Mouse (Mus musculus) CH12F3 (cell line): Measurements from ENCODE around the gene Park7.
"Not testable (repeated sequence)": the region's sequence is repeated elsewhere in the genome, so short reads cannot be mapped to it uniquely, and the experiment has no call there.

Experiments used
- in situ Hi-C: fragments of 300-500 bp; cut with MboI; formaldehyde crosslinking; loops from 2 replicates; pipeline ENCODE4 v1.14.3; 2020; ENCODE audit warnings: low sequenced_read_pairs

The Park7 gene

DNA sequence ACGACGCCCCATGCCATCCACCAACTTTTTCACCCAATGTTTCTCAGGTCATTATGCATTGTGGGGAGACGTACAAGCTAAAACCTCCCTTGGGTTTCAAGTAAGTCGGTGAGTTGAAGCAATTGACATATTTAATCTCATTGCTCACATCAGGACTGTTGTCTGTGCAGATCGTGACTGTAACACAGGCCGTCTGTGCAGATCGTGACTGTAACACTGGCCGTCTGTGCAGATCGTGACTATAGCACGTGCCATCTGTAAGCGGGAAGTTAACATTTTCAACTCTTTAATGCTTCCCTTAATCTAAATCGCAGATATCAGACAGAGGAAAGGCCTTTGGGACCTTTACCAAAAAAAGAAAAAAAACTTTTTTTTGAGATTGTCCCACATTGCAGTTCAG, 494 bp downstream of the Park7 start:
- in situ Hi-C loops: no loop called here

- in situ Hi-C loops: no loop called here
These were observed 3.9 kb downstream of the Park7 start for GRCm38 (mm10) chr4:150910164-150910951.

DNA sequence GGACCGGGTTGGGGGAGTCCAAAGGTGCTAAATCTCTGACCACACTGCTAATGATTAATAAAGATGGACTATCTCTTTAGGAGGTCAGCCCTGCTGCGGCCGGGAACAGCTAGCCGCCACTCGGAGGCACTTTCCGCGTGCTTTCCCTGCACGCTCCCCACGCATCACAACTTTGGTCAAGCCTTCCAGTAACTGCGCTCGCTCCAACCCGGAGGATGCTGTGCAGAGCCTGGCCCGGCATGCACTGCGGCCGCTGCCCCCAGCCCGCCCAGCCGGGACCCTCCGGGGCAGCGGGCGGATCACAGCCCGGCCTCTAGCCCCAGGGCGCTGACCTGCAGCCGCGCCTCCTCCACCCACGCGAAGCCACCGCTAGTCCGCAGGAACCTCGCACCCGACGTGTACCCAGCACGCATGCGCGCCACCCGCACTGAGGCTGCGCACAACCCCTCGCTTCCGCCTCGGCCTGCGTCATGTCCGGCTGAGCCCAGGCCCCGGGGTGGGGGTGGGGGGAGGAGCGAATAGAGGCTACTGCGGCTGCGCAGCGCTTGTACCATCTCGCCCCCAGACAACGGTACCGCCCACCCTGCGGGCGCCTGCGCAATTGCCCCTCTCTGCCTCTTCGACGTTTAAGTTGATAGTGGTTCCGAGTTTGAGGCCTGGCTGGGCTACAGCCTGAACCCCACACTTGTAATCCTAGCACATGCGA, 4.6 kb downstream of the Park7 start:
- in situ Hi-C loops: no loop called here

- in situ Hi-C loops: not testable (repeated sequence)
These were observed 5.7 kb downstream of the Park7 start for GRCm38 (mm10) chr4:150908512-150908911.

- in situ Hi-C loops: no loop called here
These were observed 7.1 kb downstream of the Park7 start for GRCm38 (mm10) chr4:150907099-150907498.

DNA sequence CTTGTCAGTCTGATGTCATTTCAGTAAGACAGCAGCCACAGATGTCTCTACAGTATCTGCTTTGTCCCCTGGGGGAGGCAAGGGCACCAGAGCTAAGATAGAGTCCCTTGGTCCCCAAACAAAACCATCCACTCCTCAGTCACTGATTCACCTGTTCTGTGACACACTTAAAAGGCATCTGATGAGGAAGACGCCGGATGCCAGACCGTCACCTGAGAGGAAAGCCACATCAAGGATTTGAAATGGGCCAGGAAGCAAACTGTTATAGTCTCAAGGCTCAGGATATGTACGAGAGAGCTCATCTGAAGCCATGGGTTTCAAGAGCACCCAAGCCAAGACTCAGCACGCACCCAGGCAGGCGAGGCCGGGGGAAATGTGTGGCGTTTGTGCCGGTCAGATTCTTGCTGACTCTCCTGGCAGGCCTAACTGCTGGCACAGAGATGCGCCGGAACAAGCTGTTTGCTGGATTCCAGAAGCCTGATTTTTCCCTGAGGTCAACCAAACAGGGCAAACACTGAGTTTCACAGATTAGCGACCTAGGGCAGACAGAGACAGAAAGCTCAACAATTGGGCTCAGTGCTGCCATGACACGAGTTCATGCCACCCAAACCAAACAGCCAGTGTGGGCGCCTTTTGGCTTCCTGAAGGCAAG, 11.0 kb downstream of the Park7 start:
- in situ Hi-C loops: no loop called here

DNA sequence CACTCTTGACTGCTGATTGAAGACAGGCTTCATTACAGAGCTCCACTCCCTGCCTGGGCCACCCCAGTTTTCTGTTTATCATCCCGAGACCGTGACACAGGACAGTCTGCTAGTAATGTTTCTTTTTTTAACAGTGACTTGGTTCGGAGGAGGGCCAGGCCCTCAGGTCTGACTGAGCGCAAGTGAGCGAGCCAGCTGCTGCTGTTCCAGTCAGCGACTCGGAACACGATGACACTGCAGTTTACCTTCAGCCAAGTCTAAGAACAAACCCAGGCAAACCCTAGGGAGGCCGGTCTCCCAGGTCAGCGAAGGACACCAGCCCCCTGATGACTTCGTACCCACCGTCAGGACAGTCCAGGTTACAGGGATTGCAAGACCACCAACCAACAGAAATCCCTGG, 12.2 kb downstream of the Park7 start:
- in situ Hi-C loops: no loop called here

GRCm38 (mm10) chr4:150901651-150902050, 12.6 kb downstream of the Park7 start:
- in situ Hi-C loops: no loop called here

- in situ Hi-C loops: no loop called here
These were observed 13.8 kb downstream of the Park7 start for GRCm38 (mm10) chr4:150900486-150900885.

- in situ Hi-C loops: no loop called here
These were observed 15.4 kb downstream of the Park7 start for GRCm38 (mm10) chr4:150898716-150899365.

GRCm38 (mm10) chr4:150896896-150897624, 17.2 kb downstream of the Park7 start:
- in situ Hi-C loops: no loop called here

GRCm38 (mm10) chr4:150894718-150895501, 19.3 kb downstream of the Park7 start:
- in situ Hi-C loops: no loop called here

GRCm38 (mm10) chr4:150891308-150891707, 22.9 kb downstream of the Park7 start:
- in situ Hi-C loops: no loop called here

GRCm38 (mm10) chr4:150889955-150890315, 24.3 kb downstream of the Park7 start:
- in situ Hi-C loops: no loop called here

DNA sequence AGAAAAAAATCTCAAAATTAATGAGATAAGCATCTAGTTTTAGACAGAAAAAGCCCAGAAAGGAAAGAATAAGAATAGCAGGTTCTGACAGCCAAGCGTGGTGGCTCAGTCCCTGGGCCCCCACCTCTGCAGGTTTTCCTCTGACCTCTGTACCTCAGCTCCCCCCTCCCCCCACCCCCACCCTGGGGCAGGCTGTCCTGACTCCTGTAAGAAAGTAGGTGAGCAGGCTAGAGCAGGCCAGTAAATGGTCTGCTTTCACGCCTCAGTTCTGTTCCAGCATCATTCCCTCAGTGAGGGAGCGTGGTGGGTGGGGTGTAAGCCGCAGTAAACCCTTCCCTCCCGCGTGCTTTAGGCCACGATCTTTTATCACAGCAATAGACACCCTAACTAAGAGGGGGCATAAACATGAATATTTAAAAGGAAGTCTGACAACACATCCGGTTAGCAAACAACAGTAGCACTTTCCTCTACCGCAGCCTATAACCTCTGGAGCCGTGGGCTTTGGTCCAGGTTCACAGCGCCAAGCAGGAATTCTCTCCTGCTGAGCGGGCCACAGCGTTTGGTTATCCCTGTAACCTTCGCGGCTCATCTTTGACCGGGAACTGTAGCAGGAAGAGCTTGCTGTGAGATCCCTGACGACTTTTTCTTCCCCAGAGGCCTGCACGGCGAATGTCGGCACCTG, 24.8 kb downstream of the Park7 start:
- in situ Hi-C loops: no loop called here

GRCm38 (mm10) chr4:150888492-150888891, 25.7 kb downstream of the Park7 start:
- in situ Hi-C loops: no loop called here

GRCm38 (mm10) chr4:150887903-150888302, 26.3 kb downstream of the Park7 start:
- in situ Hi-C loops: no loop called here

DNA sequence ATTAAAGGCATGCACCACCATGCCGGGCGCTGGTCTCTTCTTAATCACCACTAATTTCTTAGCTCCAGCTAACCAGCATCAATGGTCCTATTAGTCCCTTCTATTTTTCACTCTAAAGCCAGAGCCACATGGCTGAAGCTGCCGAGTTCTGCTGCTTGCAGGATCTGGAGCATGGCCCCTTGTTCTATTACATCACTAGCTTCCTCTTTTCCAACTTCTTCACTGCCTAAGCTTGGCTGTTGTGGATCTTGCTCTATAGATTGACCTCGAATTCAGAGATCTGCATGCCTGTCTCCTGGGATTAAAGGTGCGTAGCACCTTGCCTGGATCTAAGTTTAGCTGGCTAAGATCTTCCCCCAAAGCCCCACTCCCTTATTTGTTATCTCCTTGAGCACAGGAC, 31.6 kb downstream of the Park7 start:
- in situ Hi-C loops: no loop called here

DNA sequence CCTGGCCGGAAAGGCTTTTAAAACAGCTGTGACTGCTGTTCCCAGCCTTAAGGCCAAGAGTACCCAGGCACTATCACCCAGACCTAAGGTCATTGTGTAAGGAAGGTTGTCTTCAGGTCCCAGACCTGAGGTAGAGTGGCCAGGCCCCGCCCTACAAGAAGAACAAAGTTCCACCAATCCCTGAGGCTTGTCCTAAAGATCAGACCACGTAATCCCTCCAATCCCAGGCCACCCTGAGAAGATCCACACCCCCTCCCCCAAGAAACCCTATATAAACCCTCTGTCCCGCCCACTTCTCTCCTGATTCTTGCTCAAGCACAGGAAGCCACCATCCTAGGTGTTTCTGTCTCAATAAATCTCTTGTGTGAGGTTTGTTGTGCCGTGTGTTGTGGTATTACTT, 33.9 kb downstream of the Park7 start:
- in situ Hi-C loops: no loop called here
